Mouse (Mus musculus) right cerebral cortex, postnatal 4 days (tissue): ENCODE results near the gene Ruvbl2.
A peak's percentile ranks its signal among the peaks of the same experiment; 100 is the strongest.

ENCODE experiments used
- DNase-seq: peaks from one replicate; pipeline ENCODE4 v3.0.0-alpha.2; 2022

The Ruvbl2 gene

GRCm38 (mm10) chr7:45460860-45461314, 23.0 kb upstream of the Ruvbl2 start:
- peak; percentile 41 for DNase-seq

DNA sequence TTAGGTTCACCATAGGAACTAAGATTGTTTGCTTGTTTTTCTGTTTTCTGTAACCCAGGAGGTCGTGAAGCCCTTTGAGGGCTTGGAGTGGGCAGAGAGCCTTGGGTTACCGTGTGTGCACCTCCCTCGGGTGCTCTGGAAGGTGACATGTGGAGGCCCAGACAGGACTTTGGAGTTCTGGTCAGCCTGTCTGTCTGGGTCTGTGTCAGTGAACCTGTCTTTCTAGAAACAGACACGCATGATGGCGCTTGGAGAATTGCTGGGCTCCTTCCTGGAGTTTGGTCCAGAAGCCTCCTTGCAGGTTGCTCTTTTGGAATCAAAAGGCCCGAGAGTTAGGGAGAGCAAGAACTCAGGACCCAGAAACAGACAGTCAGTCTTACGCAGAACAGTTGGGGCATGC, 22.5 kb upstream of the Ruvbl2 start:
- DNase-seq: no peak

DNA sequence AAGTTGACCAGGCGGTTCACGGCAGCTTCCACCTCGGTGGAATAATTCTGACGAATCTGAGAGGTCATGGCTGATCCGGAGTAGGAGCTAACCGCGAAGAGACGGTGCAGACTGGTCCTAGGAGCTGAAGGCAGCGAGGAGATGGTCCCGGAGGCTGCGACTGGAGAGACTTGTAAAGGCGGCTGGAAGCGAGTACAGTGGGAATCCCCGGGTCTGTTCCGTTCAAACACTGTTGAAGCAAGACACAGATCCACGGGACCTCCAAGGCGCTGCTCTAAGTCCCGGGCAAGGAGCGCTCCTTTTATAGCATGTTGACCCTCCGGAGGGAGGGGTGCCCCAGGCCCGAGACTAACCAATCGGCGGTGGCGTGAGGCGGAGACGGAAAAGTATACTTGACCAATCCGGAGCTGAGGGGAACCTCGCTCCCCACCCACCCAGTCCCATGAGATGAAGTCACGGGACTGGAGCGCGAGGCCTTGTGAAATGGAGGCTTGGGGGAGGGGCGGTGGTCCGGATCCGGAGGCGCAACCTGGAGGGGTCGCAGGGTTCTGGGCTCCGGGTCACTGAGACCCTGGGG, 21.8 kb upstream of the Ruvbl2 start, which contains the start of gene Ftl1:
Gene Ftl1, minus strand, starts transcription at position 321 of the 577 bp plus-strand sequence.
- peak; percentile 94 for DNase-seq

GRCm38 (mm10) chr7:45458748-45459563, 21.1 kb upstream of the Ruvbl2 start:
- DNase-seq: peak; percentile 94

DNA sequence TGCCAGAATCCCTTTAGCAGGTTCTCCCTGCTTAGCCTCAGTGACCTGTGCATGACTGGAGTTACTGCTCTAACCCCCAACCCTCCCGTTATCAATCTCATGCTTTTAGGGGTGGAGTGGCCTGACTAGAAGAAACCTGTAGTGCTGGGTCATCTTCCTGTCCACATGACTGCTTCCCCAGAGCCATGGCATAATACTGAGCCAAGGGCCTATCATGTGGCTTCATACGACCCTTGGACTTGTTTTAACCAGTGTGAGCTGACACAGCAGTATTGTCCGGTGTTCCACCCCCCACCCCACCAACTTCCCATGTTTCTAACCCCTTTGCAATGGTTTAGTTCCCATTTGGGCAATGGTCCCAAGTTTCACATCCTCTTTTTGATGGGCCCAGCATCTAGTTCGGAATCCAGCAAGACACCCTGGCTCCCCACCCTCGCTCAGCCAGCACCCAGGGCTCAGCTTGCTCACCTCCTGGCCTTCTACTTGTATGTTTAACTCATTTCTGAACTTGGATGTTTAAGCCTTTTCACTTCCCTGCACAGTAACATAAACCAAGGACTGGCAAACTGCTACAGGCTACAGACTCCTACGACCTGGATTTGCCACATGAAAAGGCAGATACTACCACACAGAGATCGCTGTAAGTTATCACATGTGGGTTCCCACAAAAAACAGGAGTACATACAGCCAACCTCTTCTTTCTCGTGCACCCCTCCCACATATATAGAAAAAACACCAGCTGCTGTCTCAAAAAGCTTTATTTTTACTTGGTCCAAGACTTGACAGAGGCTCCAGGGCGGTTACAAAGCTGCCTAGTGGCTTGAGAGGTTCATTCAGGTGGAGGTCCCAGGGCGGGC, 19.5 kb upstream of the Ruvbl2 start:
- DNase-seq: no peak

DNA sequence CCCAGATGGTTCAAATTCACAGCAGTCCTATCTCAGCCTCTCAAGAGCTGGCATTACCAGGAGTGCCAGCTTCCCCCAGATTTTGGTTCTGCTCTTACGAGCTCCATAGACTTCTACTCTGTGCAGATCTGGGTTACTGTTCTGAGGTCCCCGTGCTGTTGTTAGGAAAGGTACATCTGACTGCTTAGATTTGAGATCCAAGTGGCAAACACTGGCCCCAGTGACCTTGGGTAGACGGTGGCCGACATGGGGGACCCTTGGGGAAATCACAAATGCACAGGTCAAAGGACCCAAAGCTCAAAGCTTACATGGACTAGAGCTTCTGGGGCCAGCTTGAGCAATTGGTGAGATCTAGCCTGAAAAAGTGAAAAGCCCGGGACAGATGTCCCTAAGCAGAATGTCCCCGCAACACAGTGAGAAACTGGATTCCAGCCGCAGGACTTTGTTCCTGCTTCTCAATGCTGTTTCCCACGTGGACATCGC, 18.9 kb upstream of the Ruvbl2 start:
- no peak for DNase-seq

GRCm38 (mm10) chr7:45455932-45456696, 18.2 kb upstream of the Ruvbl2 start:
- no peak for DNase-seq

- DNase-seq: no peak
These were observed 17.1 kb upstream of the Ruvbl2 start for GRCm38 (mm10) chr7:45454971-45455370.

DNA sequence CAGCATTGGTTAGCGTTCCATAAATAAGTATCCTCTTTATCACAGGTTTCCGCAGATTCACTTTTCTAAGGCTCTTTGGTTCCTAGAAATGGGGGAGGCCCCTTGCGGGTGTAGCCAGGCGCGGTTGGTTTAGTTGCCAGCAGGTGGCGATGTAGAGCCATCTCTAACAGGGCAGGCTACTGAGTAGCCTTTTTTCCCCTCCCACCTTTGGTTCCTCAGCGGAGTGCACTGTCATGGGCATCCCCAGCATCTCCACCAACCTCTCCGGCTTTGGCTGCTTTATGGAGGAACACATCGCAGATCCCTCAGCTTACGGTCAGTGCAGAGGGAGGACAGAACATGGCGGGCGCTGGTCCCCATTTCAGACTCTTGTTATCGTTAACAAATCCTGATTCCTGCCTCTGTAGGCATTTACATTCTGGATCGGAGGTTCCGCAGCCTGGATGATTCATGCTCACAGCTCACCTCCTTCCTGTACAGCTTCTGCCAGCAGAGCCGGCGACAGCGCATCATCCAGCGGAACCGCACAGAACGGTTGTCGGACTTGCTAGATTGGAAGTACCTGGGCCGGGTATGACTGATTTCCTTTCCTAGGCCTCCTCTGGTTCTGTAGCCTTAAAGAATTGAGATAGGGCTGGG, 13.6 kb upstream of the Ruvbl2 start:
- peak; percentile 88 for DNase-seq

DNA sequence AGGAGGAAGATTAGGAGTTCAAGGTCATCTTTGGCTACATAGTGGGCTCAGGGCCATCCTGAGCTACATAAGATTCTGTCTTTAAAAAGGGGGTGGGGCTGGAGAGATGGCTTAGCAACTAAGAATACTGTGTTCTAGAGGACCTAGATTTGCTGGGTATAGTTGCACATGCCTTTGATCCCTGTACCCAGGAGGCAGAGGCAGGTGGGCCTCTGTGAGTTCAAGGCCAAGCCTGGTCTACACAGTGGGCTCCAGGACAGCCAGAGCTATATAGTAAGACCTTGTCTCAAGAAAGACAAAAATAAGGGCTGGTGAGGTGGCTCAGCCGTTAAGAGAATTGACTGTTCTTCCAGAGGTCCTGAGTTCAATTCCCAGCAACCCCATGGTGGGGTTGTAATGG, 12.1 kb upstream of the Ruvbl2 start:
- no peak for DNase-seq

DNA sequence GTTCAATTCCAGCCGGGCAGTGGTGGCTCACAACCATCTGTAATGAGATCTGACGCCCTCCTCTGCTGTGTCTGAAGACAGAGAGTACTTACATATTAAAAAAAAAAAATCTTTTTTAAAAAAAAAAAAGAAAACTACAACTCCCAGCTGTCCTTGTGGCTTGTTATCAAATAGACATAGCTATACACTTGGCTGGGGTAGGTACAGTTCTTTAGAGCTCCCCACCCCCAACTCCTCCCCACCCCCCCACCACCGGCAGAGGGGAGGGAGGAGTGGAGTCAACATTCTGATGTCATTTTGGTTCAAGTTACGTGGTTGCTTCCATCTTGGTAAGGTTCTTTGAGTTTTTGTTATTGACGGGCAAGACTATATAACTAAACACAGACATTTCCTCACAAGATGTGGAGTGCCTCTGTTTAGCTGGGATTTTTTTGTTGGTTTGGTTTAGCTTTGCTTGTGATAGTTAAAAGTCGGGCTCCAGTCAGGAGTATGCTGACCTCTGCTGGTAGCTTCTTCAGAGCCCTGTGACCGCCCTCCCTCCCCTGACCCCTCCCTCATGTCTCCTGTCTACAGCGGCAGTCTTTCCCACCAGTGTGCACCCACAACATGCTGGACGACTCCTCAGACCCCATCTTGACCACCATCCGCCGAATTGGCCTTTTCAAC, 9.6 kb upstream of the Ruvbl2 start:
- no peak for DNase-seq

DNA sequence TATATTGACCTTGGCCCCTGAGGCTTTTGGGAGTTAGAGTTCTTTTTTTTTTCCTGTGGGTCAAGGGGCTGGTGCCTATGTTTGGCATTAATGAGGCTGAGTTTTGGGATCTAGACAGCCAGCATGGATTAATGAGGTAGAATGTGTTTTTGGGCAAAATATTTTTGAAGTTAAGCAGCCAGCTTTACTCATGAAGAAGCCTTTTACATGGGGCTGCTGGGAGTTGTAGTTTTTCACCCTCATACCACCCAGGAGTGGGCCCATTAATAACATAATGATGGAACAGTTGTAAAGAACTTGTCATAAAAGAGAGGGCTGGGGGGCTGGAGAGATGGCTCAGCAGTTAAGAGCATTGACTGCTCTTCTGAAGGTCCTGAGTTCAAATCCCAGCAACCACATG, 8.7 kb upstream of the Ruvbl2 start:
- no peak for DNase-seq

DNA sequence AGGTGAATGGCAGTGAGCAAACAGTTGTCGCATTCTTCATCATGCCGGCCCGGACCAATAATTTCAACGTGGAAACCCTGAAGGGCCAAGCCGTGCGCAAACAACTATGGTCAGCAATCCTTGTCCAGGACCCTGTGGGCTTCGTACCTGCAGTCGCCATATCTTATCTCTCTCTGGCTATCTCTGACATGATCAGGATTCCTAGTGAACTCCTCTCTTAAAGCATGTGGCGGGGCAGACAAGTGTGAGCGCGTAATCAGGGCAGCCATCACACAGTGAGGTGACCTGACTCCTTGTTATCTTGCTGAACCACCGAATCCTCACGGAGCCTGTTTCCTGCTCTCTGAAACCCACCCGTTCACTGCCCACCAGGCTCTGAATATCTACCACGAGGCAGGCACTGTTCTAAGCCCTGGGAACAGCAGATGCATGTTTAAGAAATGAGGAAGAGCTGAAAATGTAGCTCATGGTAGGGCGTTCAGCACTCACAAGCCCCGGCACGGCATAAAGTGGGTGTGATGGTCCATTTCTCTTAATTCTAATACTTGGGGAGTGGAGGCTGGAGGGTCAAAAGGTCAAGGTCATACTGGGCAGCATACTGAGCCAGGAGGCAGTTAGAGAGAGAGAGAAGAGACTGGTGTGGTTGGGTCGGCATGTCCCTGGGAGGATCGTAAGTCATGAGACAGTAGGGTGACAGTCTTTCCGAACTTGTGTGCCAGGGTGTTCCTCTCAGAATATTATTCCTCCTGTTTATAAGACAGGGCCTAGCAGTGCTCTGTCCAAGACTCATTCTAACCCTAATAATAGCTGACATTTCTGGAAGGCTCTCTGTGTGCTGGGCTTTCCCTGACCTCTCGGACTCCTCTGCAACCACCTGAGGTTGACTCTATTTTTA, 5.9 kb upstream of the Ruvbl2 start:
- no peak for DNase-seq

GRCm38 (mm10) chr7:45437046-45437445, 850 bp downstream of the Ruvbl2 start:
- DNase-seq: no peak

GRCm38 (mm10) chr7:45436444-45436843, 1.5 kb downstream of the Ruvbl2 start:
- DNase-seq: no peak

- DNase-seq: no peak
These were observed 2.9 kb downstream of the Ruvbl2 start for GRCm38 (mm10) chr7:45435038-45435437.

DNA sequence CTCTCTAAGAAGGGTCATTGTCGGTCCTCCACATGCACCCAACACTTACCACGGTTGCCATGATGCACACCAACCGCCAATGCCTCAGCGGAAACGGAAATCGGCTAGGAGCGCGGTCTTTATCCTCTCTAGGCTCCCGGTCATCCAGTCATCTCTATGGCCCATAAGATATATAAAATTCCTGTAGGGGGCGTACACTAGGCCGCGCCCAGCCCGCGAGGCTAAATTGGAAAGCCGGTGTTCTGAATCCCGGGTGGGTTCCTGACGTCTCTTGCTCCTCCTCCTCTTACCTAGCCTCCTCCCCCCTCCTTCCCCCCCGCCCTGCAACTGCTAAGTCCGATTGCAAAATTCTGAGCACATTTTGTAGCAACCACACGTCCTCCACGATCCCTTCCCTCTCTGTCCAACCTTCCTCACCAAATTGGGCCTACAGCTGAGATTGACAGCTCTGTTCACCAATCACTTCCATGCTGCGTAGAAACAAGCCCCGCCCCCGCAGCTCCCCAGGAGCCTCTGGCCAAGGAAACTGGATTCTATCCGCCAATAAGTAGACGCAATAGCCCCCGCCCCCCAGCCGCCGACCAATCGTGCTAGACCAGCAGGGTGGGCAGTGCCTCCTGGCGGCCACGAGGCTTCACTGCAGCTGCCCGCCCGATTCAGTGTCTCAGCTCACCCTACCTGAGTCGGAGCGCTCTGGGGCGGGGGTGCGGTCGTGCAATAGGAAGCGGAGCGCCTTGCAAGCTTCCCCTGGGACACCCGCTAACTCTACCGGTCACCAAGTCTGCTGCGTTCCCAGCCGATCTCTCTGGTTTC, 3.5 kb downstream of the Ruvbl2 start, which contains the start of gene Gys1:
Gene Gys1, plus strand, starts transcription at position 642 of the 813 bp plus-strand sequence.
- DNase-seq: peak; percentile 100

DNA sequence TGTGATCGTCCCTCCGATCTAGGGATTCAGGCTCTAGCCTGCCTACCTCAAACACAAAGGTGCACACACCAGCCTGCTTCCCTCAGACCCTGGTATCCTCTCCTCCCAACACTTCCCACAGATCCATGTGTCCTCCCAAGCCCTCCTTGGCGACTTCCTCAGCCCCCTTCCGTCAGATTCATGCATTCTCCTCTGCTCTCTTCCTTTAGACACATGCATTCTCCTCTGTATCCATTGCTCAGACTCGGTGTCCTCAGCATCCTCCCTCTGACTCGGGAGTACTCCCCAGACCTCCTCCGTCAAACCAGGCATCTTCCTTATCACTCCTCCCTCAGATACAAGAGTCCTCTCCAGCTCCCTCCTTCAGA, 4.1 kb downstream of the Ruvbl2 start:
- DNase-seq: no peak

GRCm38 (mm10) chr7:45426556-45426955, 11.3 kb downstream of the Ruvbl2 start:
- DNase-seq: no peak
